Mouse (Mus musculus): ENCODE measurements around the gene Elobl.

Elobl gene

GRCm38 (mm10) chr11:88934089-88935000 lies 32.4 kb downstream of the Elobl start:
- DNase-seq (ENCODE audit: low read depth, low spot score) = no peak

- no peak for DNase-seq (ENCODE audit: low read depth, low spot score)
Observed at GRCm38 (mm10) chr11:88933030-88933429, 33.7 kb downstream of the Elobl start.

GRCm38 (mm10) chr11:88931692-88932530 lies 34.8 kb downstream of the Elobl start:
- DNase-seq (ENCODE audit: low read depth, low spot score) = no peak

GRCm38 (mm10) chr11:88926566-88926965 lies 40.2 kb downstream of the Elobl start:
- no peak for DNase-seq (ENCODE audit: low read depth, low spot score)

Measured in retina, adult 2 months (tissue).